Mouse (Mus musculus) right cerebral cortex, adult 2 months (tissue): ENCODE data around the gene Angel2.
A peak's percentile ranks its signal among the peaks of the same experiment; 100 is the strongest.
"Not testable (repeated sequence)": the region's sequence is repeated elsewhere in the genome, so short reads cannot be mapped to it uniquely, and the experiment has no call there.

Source experiments
- DNase-seq, 2 experiments: peaks; one replicate each; pipeline ENCODE4 v3.0.0; 2021 to 2022; ENCODE audit warnings: low spot score in 2 of 2

The Angel2 gene

DNA sequence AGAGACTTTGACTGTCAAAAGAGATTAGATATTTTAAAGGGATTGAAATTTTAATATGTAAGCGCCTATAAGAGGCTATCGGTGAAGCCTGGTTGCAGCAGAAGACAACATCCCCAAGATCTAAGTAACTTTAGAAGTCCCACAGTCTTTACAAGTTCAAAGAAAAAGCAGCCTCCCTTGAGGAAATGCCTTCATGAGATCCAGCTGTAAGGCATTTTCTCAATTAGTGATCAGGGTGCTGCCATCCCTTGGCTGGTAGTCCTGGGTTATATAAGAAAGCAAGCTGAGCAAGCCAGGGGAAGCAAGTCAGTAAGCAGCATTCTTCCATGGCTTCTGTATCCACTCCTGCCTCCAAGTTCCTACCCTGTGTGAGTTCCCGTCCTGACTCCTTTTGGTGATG lies at the start of gene Angel2:
Gene Angel2 (plus strand): TSS at position 301 of the 400 bp plus-strand sequence.
- not testable (repeated sequence) for DNase-seq

DNA sequence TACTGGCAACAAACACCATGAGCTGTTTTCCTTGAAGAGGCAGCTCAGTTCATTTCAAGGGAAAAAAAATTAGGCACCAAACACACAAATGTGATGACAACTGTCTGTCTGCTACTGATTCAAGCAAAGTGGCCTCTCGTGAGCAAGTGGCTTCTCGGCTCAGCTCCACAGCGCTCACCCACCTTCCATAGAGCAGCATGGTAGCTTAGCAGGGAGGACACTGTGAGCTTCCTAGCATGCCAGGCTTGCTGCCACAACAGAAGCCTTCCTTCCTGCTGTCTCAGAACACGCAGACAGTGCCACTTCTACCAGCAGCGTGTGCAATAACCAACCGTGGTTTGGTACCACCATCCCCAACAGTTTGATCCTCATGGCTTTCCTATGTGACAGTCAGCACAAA lies 49.2 kb upstream of the Angel2 start:
- DNase-seq = no peak

DNA sequence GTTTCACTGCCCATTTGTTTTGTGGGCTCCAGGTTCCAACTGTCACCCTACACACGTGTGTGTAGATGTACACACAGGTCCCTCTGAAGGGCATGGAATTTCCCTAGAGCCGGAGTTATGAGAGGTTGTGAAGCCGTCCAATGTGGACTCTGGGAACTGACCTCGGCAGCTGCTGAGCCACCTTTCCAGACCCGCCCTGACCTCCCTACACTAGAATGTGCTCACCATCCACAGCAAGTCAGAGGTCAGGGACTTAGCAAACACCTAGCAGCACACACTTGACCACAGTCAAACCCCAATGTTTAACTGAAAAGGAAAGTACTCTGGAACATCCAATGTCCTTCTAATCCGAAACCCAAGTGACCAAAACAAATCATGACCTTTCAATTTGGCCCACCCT lies 44.3 kb upstream of the Angel2 start:
- no peak for DNase-seq

DNA sequence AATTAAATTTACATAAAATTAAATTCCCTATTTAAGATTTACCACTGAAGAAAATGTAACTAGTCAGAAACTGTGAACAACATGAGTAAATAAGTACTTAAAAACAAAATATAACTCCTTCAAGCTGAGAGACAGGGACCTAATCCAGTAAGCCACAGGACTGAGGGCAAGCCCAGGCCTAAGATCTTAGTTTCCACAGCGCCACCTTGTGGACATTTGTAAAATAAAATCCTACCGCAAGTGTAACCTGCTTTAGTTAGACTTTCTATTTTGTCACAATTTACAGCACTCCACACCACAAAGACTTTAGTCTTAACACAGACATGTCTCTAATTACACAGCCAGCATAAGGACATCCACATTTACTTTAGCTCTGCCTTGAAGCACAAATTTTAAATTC lies 43.5 kb upstream of the Angel2 start:
- DNase-seq = peak; percentile 36 to 67

DNA sequence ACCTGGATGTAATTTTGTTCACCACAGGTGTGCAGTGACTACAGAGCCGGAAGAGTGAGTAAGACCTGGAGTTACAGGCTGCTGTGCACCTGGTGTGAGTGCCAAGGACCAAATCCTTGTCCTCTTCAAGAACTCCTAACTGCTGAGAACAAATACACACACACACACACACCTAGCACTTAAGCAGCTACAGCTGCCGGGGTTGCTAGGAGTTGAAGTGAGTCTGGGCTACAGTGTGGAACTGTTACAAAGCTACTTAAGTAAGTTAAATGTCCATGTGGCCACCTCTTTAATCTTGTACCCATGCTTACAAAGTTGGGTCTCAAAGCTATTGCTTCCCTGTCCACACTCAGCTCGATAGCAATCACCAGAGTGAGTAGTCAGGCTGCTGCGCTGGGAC lies 38.9 kb upstream of the Angel2 start:
- no peak for DNase-seq

GRCm38 (mm10) chr1:190888031-190888430 lies 36.9 kb upstream of the Angel2 start:
- no peak for DNase-seq

- DNase-seq = no peak
These were observed 36.3 kb upstream of the Angel2 start for GRCm38 (mm10) chr1:190888646-190889045.

GRCm38 (mm10) chr1:190893559-190894167 lies 31.2 kb upstream of the Angel2 start:
- DNase-seq = no peak

- no peak for DNase-seq
These were observed 26.7 kb upstream of the Angel2 start for GRCm38 (mm10) chr1:190898186-190898585.

DNA sequence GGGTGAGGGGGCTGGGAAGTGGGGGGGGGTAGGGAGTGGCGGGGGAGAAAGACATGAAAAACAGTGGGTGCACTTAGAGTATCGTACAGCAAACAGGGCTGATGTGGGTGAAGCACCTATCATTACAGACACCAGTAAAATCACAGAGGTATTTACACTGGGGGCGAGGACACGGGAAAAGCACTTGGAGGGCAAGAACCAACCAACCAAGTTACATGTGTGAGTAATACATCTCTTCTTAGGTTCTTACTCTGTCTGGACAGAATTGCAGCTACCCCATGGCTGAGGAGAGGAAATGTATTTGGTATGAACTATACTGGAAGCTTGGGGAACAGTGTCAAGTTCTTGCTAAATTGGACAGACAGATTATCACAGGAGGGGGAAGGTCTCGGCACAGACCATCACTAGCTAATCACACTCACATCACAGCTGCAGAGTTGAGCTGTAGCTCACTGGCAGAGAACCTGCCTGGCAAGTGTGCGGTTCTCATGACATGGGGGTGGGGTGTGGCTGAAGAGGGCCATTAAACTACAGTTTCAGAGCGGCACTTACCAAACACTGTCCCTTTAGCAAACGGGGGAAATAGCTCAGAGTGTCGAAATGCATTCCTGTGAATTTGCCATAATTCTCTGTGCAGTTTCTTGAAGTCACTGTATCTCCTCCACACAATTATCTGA lies 25.9 kb upstream of the Angel2 start:
- DNase-seq = no peak

DNA sequence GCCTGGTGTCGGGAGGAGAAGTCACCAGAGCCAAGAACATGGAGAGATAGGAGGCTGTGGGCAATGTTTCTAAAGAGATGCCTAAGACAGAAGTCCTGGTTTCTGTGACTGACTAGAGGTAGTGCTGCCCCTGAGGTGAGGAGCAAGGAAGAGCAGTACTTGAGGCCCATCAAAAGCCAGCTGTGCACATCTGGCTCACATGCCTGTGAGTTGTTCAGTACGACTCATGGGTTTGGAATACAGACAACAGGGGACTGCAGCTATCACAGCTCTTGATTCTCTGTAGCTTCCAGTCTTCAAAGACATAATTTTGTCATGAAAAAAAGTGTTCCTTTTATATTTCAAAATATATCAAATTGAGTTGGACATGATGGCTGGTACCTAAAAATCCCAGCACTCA lies 23.8 kb upstream of the Angel2 start:
- DNase-seq = no peak

GRCm38 (mm10) chr1:190904136-190904535 lies 20.8 kb upstream of the Angel2 start:
- no peak for DNase-seq

DNA sequence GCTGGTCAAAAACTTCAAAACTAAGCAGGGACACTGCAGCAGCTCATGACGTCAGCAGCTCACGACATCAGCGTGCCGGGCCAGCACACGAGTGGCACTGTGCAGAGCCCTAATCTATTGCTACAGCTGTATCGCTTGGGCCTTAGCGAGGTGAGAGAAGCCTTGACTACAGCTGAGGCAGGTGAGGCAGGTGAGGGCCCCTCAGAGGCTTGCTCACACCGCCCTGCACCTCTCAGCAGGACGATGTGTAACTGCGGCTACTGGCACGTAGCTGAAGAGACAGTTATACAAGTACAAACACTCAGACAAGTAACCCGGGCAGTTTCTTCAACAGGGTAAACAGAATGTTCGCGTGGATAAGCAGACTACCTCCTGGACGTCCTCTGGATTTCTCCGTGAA lies 20.2 kb upstream of the Angel2 start:
- no peak for DNase-seq

- peak; percentile 50 to 66 for DNase-seq
These were observed 14.1 kb upstream of the Angel2 start for GRCm38 (mm10) chr1:190910836-190911235.

DNA sequence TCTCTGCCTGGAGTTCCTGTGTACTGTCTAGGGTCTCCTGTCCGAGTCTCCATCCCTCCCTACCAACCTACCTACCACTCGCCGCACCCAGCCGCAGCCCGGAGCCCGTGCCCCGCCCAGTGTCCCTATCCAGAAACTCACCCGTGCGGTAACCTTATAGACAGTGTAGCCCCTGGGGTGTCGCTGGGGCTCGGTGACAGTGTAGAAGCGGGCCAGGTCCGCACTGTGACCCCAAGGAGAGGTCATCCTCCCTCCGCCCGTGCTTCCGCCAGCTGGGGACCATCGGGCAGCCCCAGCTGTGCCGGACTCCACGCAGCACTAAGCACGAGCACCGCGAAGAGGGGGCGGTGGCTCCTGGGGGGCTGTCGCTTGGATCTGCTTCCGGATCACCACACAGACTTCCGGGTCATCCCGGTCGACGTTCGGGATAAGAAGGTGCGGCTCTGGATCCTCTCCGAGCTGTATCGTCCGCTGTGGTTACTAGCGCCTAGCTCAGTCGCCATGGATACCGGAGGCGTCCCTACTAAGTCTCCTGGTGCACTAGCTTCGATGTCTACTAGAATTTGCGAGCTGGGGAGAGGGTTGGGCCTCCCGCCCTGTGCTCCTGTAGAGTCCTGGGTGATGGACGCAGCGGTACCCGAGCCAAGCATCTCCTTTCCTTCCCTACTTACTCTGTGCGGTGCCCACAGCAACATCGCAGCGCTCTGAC lies 13.3 kb upstream of the Angel2 start, which contains the start of gene Rps6kc1:
Gene Rps6kc1 (minus strand): TSS at position 356 of the 709 bp plus-strand sequence.
- DNase-seq = peak; percentile 83 to 89

GRCm38 (mm10) chr1:190912623-190913022 lies 12.3 kb upstream of the Angel2 start:
- DNase-seq = no peak

- DNase-seq = peak; percentile 59 to 68
These were observed 6.0 kb upstream of the Angel2 start for GRCm38 (mm10) chr1:190918938-190919337.

DNA sequence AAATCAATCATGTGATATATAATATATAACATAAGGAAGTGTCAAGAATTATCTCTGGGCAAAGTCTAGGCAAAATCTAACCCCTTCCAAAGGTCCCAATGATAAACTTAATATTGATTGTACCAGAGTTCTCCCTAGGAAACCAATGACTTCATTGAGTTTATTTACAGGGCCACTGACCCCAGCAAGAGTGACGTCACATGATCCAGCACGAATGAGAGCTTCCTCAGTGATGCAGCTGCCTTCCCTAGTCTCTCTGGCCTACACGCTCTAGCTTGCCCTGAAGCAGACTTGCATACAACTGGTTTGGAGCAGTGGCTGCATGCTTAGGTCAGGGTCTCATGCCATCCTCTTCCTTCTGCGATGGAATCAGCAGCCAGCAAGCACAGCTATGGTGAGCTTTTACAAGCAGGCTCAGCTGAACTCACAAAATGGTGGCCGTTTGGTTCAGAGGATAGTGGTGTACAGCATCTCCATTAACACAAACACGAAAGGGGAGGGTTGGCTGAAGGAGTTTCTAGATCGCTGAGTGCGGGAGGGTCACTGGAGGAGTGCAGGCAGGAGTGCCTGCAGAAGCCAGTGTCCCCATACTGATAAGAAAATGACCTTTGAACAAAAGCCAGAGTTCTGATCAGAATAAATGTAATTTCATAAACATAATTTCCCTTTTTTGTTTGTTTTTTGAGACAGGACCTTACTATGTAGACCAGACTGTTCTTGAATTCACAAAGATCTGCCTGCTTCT lies 5.0 kb upstream of the Angel2 start:
- DNase-seq = no peak

DNA sequence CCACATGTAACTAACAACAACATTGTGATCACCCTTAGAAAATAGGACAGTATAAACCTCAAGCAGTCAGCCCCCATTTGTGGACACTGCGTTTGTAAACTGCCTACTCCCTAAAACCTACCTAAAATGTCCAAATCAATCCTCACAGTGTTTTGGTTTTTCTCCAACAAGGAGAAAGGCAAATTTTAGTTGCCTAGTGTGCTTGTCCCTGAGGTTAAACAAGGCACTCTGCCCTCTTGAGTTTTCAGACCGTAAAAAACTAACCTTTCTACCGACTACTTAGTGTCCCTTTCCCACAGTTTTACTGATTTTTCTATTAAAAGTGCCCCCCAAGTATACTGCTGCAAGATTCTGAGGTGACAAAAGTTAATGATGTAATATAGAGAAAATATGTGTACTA lies 2.4 kb downstream of the Angel2 start:
- no peak for DNase-seq

GRCm38 (mm10) chr1:190927751-190928369 lies 2.9 kb downstream of the Angel2 start:
- DNase-seq = no peak

- peak; percentile 98 to 99 for DNase-seq
These were observed 3.6 kb downstream of the Angel2 start for GRCm38 (mm10) chr1:190928370-190929009.
